In genomic region chr16:43476921-43477320, GRCm38 (mm10) we compare ENCODE assay signal across 23 mouse cellular contexts.
DNase-seq lines count a peak whose midpoint lies in the region; ATAC-seq and TF ChIP-seq lines count a peak whose summit lies in the region.
"Had no signal": no experiment of that assay in that cellular context is flagged by ENCODE, and none has a peak within 500 bp of the region (broad histone marks: within the 10 kb centered on the region; RNA-seq: fewer than 3 reads in every experiment).

No protein-coding gene starts in this region.

- H3K27me3 ChIP-seq in CH12.LX (replicated peaks) = no peaks in the 10 kb centered on the region
- H3K27me3 ChIP-seq in midbrain, embryonic 11.5 days (ENCODE audit: control insufficient read depth, insufficient read depth, low read length) = no peaks in the 10 kb centered on the region
- H3K27me3 ChIP-seq: Patski had no signal

- intact Hi-C loops in gastrocnemius, adult 2 months (cut with DNase I) = no loop called here

- no peak for TF ChIP-seq RAD21 in CH12.LX (IDR thresholded peaks at IDR 0.05; ENCODE audit: low read depth, low read length)

- WGBS in midbrain, embryonic 11.5 days = 84% methylated on average over 3 of the region's 3 CpGs

- peaks cover 10 to 36% of the 10 kb centered on the region in 2 experiments for H3K36me3 ChIP-seq in CH12.LX (replicated peaks in 1 of 2; ENCODE audit: control insufficient read depth in 1 of 2, insufficient read depth in 1 of 2, low read length in 1 of 2)
- H3K36me3 ChIP-seq in midbrain, embryonic 11.5 days (ENCODE audit: control insufficient read depth, insufficient read depth, low read length) = no peaks in the 10 kb centered on the region
- H3K36me3 ChIP-seq: G1E had no signal

- DNase-seq in gastrocnemius, adult 2 months = no peak
- no peak for DNase-seq in gastrocnemius, adult 18-20 months (ENCODE audit: low spot score)
- no peak for DNase-seq in layer of hippocampus, adult 2 months (ENCODE audit: low spot score in 2 of 2)
- no peak for DNase-seq in layer of hippocampus, postnatal 36 days
- DNase-seq in A20 (ENCODE audit: low read depth, low spot score) (peak; percentile 58), CH12.LX (ENCODE audit: extremely low read depth) (peak; percentile 75)
- no peak for DNase-seq in midbrain, embryonic 11.5 days (ENCODE audit: low spot score, missing footprints)
- no peak for DNase-seq in cerebellum, postnatal 14 days
- DNase-seq: adrenal gland, adult 2 months; adrenal gland, adult 8-10 months; adrenal gland, postnatal 10 days; adrenal gland, postnatal 14 days; adrenal gland, postnatal 25 days; adrenal gland, postnatal 36 days; B cell, adult 2 months; cerebellum, adult 11 months; cerebellum, adult 11-12 months; cerebellum, adult 18-20 months; cerebellum, adult 2 months had no signal

- peak; percentile 96 for TF ChIP-seq EP300 in CH12.LX (IDR thresholded peaks at IDR 0.05; ENCODE audit: low read length)

- peaks cover 2% of the 10 kb centered on the region for H3K9me3 ChIP-seq in CH12.LX (replicated peaks; ENCODE audit: low read length)
- H3K9me3 ChIP-seq in midbrain, embryonic 11.5 days (ENCODE audit: control insufficient read depth, low read length) = no peaks in the 10 kb centered on the region
- H3K9me3 ChIP-seq: G1E had no signal

- H3K79me2 ChIP-seq in CH12.LX (replicated peaks; ENCODE audit: control insufficient read depth, extremely low read depth, insufficient read depth, poor library complexity, severe bottlenecking) = peaks cover 75% of the 10 kb centered on the region

- no peak overlapping the region for H3K4me3 ChIP-seq in gastrocnemius, adult 2 months
- H3K4me3 ChIP-seq in layer of hippocampus, adult 2 months = no peak overlapping the region
- H3K4me3 ChIP-seq in CH12.LX (replicated peaks in 1 of 3; ENCODE audit: low read depth in 2 of 3, low read length in 2 of 3, poor library complexity in 1 of 3) = no peak overlapping the region
- no peak overlapping the region for H3K4me3 ChIP-seq in midbrain, embryonic 11.5 days (ENCODE audit: low read depth, low read length)

- TF ChIP-seq CTCF in gastrocnemius, adult 2 months (IDR thresholded peaks at IDR 0.05) = no peak
- no peak for TF ChIP-seq CTCF in layer of hippocampus, adult 2 months (conservative IDR thresholded peaks at IDR 0.05)
- TF ChIP-seq CTCF in CH12.LX (conservative IDR thresholded peaks at IDR 0.05 in 1 of 2, IDR thresholded peaks at IDR 0.05 in 1 of 2; ENCODE audit: low read depth in 2 of 2, low read length in 2 of 2) = no peak

- no peak for ATAC-seq in midbrain, embryonic 11.5 days (ENCODE audit: low FRiP score)
- ATAC-seq: activated CD4-positive, CD25-positive, alpha-beta regulatory T cell, adult 4 months; CD4-positive, CD25-positive, alpha-beta regulatory T cell, adult 4 months; Patski had no signal

- peak overlapping the region; percentile 97 for H3K4me2 ChIP-seq in CH12.LX (ENCODE audit: insufficient read depth, low read depth, poor library complexity, severe bottlenecking)
- no peak overlapping the region for H3K4me2 ChIP-seq in midbrain, embryonic 11.5 days

- peak overlapping the region; percentile 52 for H3K27ac ChIP-seq in gastrocnemius, adult 2 months
- peak overlapping the region; percentile 34; the same call in 1 of the 2 replicates for H3K27ac ChIP-seq in layer of hippocampus, adult 2 months
- peak overlapping the region; percentile 90 for H3K27ac ChIP-seq in CH12.LX (ENCODE audit: insufficient read depth, low read depth)
- no peak overlapping the region for H3K27ac ChIP-seq in midbrain, embryonic 11.5 days (ENCODE audit: low read depth, low read length)

- dilution Hi-C loops in CH12.LX (cut with MboI; ENCODE audit: extremely low pct_ligation_motif_present, extremely low pct_unique_long_range_greater_than_20kb, low sequenced_read_pairs) = no loop called here

- in situ Hi-C loops in CH12.LX (cut with MboI; ENCODE audit: low pct_ligation_motif_present, low pct_unique_long_range_greater_than_20kb, low sequenced_read_pairs) = no loop called here

- TF ChIP-seq POLR2A in CH12.LX (IDR thresholded peaks at IDR 0.05; ENCODE audit: low read depth, low read length) = peak; percentile 11; the same call in 1 of the 2 replicates

- peak overlapping the region; percentile 53 for H3K9ac ChIP-seq in CH12.LX (ENCODE audit: insufficient read depth, low read depth)
- no peak overlapping the region for H3K9ac ChIP-seq in midbrain, embryonic 11.5 days (ENCODE audit: low read length)

- H3K4me1 ChIP-seq in CH12.LX (ENCODE audit: control insufficient read depth in 1 of 2, insufficient read depth in 2 of 2) = peaks cover 27 to 91% of the 10 kb centered on the region in 2 experiments
- H3K4me1 ChIP-seq in midbrain, embryonic 11.5 days (ENCODE audit: control insufficient read depth, insufficient read depth, low read length) = no peaks in the 10 kb centered on the region

TF ChIP-seq in CH12.LX, 34 proteins besides CTCF, POLR2A, EP300 and RAD21:
- no peak for TF ChIP-seq GABPA (IDR thresholded peaks at IDR 0.05; ENCODE audit: insufficient replicate concordance, low read depth, low read length)
- peak; percentile 23 for TF ChIP-seq SMC3 (IDR thresholded peaks at IDR 0.05; ENCODE audit: low read depth, low read length)
- peak; percentile 93 for TF ChIP-seq JUND (conservative IDR thresholded peaks at IDR 0.05; ENCODE audit: low read depth, low read length)
- peak; percentile 93 for TF ChIP-seq MEF2A (IDR thresholded peaks at IDR 0.05; ENCODE audit: borderline replicate concordance, low read depth, low read length)
- 0 out of 2 replicates have a peak, but pooled peaks have one; percentile 50 for TF ChIP-seq ZMIZ1 (IDR thresholded peaks at IDR 0.05; ENCODE audit: low read depth, low read length)
- TF ChIP-seq ELF1 (IDR thresholded peaks at IDR 0.05; ENCODE audit: low read depth, low read length) = 0 out of 2 replicates have a peak, but pooled peaks have one; percentile 14
- TF ChIP-seq NELFE (IDR thresholded peaks at IDR 0.05; ENCODE audit: low read depth, low read length) = no peak
- no peak for TF ChIP-seq ZC3H11A (IDR thresholded peaks at IDR 0.05; ENCODE audit: low read depth, low read length)
- TF ChIP-seq NRF1 (IDR thresholded peaks at IDR 0.05; ENCODE audit: low read depth, low read length) = no peak
- TF ChIP-seq ETS1 (conservative IDR thresholded peaks at IDR 0.05; ENCODE audit: low read depth, low read length) = peak; percentile 91
- no peak for TF ChIP-seq USF2 (conservative IDR thresholded peaks at IDR 0.05; ENCODE audit: low read depth, low read length)
- peak; percentile 87 for TF ChIP-seq BHLHE40 (IDR thresholded peaks at IDR 0.05; ENCODE audit: low read depth, low read length)
- peak; percentile 55 for TF ChIP-seq ZNF384 (IDR thresholded peaks at IDR 0.05; ENCODE audit: low read depth, low read length)
- 0 out of 2 replicates have a peak, but pooled peaks have one; percentile 56 for TF ChIP-seq MYC (IDR thresholded peaks at IDR 0.05; ENCODE audit: low read depth, low read length)
- TF ChIP-seq JUN (IDR thresholded peaks at IDR 0.05; ENCODE audit: insufficient read depth, low read depth, low read length) = peak; percentile 82
- TF ChIP-seq POLR2AphosphoS2 (IDR thresholded peaks at IDR 0.05; ENCODE audit: low read depth, low read length) = no peak
- peak; percentile 84 for TF ChIP-seq MAFK (IDR thresholded peaks at IDR 0.05; ENCODE audit: insufficient replicate concordance, low read length)
- peak; percentile 82 for TF ChIP-seq CHD2 (IDR thresholded peaks at IDR 0.05; ENCODE audit: low read length)
- TF ChIP-seq PAX5 (IDR thresholded peaks at IDR 0.05; ENCODE audit: low read length) = no peak
- TF ChIP-seq MAZ (IDR thresholded peaks at IDR 0.05; ENCODE audit: low read depth, low read length) = 0 out of 2 replicates have a peak, but pooled peaks have one; percentile 53
- TF ChIP-seq SIN3A (IDR thresholded peaks at IDR 0.05; ENCODE audit: low read length) = peak; percentile 84; the same call in 1 of the 2 replicates
- 0 out of 2 replicates have a peak, but pooled peaks have one; percentile 41 for TF ChIP-seq MXI1 (IDR thresholded peaks at IDR 0.05; ENCODE audit: low read depth, low read length)
- peak; percentile 96 for TF ChIP-seq RCOR1 (conservative IDR thresholded peaks at IDR 0.05; ENCODE audit: low read depth, low read length)
- peak; percentile 93 for TF ChIP-seq IRF4 (IDR thresholded peaks at IDR 0.05; ENCODE audit: low read depth, low read length)
- peak; percentile 87 for TF ChIP-seq TCF12 (IDR thresholded peaks at IDR 0.05; ENCODE audit: low read depth, low read length)

Comparison
In these comparisons a context has a peak if more than half of its experiments do, and no peak if none do; other contexts are left out.
1. DNase-seq: peak in A20 (single experiment) and CH12.LX (single experiment); none in gastrocnemius, adult 2 months (single experiment), gastrocnemius, adult 18-20 months (single experiment), layer of hippocampus, adult 2 months (0 of 2), layer of hippocampus, postnatal 36 days (0 of 2), midbrain, embryonic 11.5 days (single experiment) and cerebellum, postnatal 14 days (0 of 2).